Mouse (Mus musculus) fibroblast of lung, adult 2 months (primary cell): ENCODE measurements around the gene Vwa5b2.

ENCODE experiments used
- DNase-seq: peaks from one replicate; pipeline ENCODE4 v3.0.0-alpha.2; 2011; ENCODE audit warnings: low read depth

Gene Vwa5b2

GRCm38 (mm10) chr16:20589366-20589938 lies at the start of gene Vwa5b2:
Gene Vwa5b2 (plus strand): TSS chr16:20589471.
- no peak for DNase-seq

DNA sequence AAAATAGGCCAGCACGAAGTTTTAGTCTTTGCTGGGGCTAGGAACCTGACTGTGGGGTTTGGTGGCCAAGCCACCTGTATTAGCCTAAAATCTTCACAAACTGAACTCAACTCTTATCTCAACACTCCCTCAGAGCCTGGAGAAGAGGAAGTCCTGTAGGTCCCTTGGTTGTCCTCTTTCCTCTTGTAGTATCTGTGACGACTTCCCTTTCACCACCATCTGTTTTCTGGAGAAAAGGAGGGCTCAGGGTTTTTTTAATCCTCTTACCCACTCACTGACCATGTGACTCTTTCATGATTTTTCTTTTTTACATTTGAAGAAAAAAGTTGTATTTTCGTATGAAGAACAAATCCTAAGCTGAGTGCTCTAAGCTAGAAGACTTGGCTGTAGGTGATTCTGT lies 49.6 kb upstream of the Vwa5b2 start:
- no peak for DNase-seq

DNA sequence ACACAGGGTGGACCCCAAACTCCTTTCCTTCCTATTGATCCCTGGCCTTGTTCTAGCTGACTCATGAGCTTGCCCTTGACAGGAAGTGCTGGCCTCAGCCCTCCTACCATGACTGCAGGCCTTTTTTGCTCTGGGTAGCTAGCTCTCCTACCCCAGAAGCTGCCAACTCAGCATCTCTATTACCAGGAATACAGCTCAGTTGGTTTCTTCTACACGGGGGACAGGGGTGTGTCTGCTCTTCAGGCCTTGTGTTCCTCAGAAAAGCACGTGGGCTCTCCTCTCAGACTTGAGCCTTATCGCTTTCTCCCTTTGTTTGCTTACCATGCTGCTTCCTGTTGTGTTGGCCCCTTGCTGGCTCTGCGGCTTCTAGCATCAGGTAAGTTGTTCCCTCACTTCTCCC lies 48.8 kb upstream of the Vwa5b2 start:
- no peak for DNase-seq

GRCm38 (mm10) chr16:20545696-20546095 lies 43.6 kb upstream of the Vwa5b2 start:
- no peak for DNase-seq

- DNase-seq, result no peak
Observed at GRCm38 (mm10) chr16:20547423-20547822, 41.8 kb upstream of the Vwa5b2 start.

DNA sequence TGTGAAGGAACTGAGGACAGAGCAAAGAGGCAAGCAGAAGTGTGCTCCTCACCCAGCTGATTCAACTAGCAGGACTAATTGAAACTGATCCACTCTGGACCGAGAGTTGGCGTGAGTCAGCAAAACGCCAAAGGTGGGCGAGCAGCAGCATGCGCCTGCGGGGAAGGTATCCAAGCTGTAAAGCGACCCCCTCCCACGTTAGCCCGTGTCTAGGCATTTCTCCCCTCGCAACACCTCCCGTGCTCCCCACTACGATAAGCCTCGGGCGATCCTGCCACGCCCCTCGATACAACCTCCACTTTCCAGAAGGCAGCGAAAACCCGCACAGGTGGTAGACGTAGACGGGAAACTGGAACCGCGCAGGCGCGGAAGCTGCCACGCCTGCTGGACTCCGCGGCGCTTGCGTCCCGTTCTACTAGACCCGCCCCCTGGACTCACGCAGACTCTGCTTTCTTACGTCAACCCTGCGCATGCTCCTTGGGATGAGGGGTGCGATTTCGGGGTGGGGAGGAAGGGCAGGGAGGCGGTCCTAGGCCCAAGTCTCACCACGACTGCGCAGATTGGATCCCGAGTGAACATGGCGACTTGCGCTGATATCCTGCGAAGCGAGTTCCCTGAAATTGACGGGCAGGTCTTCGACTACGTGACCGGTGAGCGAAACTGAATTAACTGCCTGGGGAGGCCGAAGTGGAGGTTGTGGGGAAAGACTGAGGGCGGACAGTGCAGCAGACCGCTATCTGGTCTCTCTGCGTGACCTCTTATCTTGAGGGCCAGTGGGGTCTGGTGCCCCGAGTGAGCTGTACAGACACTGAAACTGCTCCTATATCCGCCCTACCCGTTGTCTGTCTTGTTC lies 40.9 kb upstream of the Vwa5b2 start, which contains the start of gene Abcf3:
TSS of gene Abcf3 (plus strand) at position 482 of the 853 bp plus-strand sequence.
- DNase-seq, result peak; percentile 99

- no peak for DNase-seq
Observed at GRCm38 (mm10) chr16:20549161-20549560, 40.1 kb upstream of the Vwa5b2 start.

DNA sequence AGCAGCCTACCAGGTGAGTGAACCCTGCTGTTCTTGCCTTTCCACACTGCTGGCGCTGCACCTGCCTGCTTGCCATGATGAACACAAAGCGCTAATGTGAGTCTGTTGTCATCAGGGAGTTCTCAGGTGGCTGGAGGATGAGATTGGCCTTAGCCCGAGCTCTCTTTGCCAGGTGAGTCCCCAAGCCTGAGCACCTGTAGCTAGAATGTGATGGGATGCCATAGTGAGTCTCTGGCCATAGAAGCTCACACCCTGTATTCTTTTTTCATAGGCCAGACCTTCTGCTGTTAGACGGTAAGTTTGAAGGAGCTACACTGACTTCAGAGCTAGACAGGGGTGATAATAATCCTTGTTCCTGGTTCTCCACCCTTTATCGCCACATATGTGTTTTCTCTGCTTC lies 37.6 kb upstream of the Vwa5b2 start:
- DNase-seq, result no peak

- DNase-seq, result no peak
Observed at GRCm38 (mm10) chr16:20552594-20552993, 36.7 kb upstream of the Vwa5b2 start.

DNA sequence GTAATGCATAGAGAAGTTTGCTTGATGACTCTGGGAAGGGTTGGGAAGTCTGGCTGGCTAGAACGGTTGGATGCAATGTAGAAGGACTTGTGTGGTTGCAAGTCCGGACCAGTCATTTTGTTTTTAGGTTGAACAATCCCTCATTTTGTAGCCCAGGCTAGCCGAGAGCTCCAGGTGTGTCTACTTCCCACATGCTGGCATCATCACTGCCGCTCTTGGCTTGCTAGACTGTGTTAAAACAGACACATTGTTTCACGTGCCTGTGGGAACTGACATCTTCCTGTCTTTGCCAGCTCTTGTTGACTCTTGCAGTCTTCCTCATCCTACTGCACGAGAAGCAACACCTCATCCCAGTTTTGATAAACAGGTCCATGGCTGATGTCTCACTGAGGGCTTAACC lies 34.3 kb upstream of the Vwa5b2 start:
- DNase-seq, result no peak

GRCm38 (mm10) chr16:20557381-20557780 lies 31.9 kb upstream of the Vwa5b2 start:
- no peak for DNase-seq

- DNase-seq, result no peak
Observed at GRCm38 (mm10) chr16:20565075-20565474, 24.2 kb upstream of the Vwa5b2 start.

DNA sequence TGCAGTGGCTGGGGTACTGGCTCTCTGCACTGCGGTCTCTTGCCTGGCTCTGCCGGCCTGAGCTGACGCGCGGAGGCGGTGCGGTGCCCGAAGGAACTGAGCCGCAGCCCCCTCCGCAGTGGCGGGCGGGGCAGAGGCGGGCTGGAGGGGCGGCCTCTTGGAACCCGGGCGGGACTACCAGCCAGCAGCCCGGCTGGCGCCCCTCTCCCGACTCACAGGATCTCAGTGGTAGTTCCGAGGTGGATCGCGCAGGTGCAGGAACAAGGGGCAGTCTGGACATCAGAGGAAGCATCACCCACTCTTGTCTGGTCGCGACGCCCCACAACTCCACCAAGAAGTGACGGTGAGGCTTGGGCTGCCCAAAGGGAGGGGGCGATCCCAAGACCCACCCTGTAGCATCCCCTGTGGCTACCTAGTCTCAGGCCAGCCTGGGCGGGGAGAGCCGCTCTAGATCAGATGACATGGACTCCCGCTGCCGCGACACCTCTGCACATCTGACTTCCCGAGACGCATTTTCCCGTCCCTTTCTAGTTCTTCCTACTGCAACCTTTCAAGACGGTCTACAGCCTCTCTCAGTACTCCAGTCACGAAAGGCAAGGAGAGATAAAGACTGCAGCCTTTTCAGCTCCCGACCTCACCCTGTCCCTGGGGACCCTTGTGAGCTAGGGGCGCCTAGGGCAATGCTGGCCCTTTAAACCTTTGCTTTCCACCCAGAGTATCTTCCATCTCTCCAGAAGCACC lies 838 bp downstream of the Vwa5b2 start:
- no peak for DNase-seq

DNA sequence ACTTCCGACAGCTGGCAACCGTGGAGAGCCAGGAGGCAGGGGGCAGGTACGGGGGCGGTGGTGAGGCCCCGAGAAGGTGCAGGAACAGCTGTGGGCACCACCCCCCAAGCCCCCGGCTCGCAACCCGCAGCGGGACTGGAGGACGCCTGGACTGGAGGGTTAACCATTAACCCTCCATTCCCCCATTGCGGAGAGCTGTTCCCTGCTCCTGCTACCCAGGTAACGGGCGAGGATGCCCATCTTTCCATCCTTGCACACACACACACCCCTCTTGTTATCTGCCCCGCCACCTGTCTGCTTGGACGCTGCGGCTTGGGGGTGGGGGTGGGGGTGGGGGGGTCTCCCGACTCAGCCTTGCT lies 1.4 kb downstream of the Vwa5b2 start:
- no peak for DNase-seq

DNA sequence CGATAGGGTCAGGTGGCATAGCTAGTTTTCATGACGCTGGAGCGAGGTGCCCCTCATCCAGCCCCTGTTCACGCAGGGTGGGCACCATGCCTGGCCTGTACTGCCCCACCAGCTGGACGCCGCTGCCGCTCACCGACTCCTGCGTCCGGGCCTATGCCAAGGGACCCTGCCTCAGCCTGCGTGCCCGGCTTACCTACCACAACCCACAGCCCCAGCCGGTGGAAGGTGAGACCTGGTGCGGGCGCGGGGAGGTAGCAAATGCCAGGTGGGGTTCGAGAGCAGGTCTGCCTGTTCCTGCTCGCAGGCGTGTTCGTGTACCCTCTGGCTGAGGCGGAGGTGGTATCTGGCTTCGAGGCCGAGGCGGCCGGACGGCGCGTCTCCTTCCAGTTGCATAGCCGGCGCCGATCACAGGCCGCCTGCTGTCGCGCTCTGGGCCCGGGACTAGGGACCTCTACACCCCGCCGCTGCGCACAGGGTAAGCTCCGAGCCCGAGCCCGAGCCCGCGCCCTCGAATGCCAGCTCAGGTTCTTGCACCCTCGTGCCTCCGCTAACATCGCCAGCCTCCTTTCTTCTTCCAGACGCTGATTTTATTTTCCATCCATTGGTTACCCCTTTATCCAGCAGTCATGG lies 1.9 kb downstream of the Vwa5b2 start:
- no peak for DNase-seq

DNA sequence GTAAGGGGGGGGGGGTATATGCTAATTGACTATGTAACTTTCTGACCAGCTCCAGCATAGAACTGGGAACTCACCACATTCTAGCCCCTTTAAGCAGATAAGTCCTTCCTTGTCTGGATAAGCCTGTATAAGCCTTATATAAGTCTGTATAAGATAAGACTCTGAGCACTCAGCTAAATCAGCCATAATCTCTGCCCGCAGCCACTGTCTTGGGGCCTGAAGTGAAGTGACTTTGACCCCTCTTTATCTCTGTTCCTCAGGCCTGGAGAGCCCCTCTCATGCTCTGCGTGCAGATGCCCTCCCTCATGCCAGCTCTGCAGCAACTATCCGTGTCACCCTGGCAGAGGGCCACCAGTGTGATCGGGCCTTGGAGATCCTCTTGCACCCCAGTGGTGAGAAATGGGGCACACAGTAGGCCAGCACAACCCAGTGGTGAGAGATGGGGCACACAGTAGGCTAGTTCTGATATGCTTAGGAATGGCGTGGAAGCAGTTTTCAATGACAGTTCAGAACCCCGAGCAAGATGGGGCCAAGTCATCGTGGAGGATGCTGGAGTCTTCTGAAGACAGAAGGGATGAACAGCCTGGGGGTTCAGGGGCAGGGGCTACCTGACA lies 5.9 kb downstream of the Vwa5b2 start:
- DNase-seq, result no peak

DNA sequence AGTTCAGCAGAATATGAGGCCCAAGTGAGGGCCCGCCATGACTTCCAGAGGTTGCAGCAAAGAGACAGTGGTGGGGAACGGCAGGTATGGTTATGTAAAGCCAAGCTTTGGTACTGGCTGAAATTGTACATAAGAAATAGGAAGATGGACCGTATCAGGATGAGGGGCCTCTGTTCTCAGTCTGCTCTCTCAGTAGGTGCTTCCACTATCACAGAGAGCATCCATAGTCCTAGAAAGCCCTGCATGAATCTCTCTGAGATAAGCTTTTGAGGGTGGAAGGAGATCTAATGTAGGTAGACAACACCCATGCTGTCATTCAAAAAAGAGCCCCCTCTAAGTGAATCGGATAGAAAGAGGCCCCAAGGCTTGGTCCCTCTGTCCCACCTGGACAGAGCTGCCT lies 6.5 kb downstream of the Vwa5b2 start:
- no peak for DNase-seq

GRCm38 (mm10) chr16:20596687-20597441 lies 7.6 kb downstream of the Vwa5b2 start:
- no peak for DNase-seq

DNA sequence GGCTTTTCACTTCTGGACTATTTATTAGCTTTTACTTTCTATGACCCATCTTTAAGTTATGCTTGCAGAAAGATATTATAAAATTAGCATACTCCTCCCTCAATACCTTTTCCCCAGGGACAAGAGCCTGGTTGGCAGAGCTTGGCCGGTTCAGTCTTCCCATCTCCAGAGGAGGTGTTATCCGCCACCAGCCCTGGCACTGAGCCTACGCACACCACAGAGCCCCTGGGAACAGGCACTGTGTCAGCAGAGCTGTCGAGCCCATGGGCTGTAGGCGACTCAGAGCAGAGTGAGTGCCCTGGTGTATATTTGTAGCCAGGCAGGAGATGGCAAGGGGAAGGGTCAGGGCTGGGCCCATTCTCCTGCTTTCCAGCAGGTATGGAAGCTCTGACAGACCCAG lies 11.2 kb downstream of the Vwa5b2 start:
- DNase-seq, result no peak

- DNase-seq, result no peak
Observed at GRCm38 (mm10) chr16:20604705-20605104, 15.4 kb downstream of the Vwa5b2 start.
